Mouse (Mus musculus) left cerebral cortex, postnatal 36 days (tissue): ENCODE measurements at regions not wholly inside any gene's neighbourhood (a gene's known extent, or its start where the extent isn't known, plus 50 kb on each side); places are given as distances from the start of the nearest gene placed in this dataset.

ENCODE experiments used
- DNase-seq, 2 experiments: peaks; one replicate each; pipeline ENCODE4 v3.0.0; 2021 to 2022; ENCODE audit warnings: low spot score in 2 of 2, mixed read lengths in 1 of 2
- intact Hi-C: fragments of 180-260 bp; cut with DNase I; formaldehyde crosslinking; loops from one replicate; pipeline ENCODE4 v1.15.1; 2025

DNA sequence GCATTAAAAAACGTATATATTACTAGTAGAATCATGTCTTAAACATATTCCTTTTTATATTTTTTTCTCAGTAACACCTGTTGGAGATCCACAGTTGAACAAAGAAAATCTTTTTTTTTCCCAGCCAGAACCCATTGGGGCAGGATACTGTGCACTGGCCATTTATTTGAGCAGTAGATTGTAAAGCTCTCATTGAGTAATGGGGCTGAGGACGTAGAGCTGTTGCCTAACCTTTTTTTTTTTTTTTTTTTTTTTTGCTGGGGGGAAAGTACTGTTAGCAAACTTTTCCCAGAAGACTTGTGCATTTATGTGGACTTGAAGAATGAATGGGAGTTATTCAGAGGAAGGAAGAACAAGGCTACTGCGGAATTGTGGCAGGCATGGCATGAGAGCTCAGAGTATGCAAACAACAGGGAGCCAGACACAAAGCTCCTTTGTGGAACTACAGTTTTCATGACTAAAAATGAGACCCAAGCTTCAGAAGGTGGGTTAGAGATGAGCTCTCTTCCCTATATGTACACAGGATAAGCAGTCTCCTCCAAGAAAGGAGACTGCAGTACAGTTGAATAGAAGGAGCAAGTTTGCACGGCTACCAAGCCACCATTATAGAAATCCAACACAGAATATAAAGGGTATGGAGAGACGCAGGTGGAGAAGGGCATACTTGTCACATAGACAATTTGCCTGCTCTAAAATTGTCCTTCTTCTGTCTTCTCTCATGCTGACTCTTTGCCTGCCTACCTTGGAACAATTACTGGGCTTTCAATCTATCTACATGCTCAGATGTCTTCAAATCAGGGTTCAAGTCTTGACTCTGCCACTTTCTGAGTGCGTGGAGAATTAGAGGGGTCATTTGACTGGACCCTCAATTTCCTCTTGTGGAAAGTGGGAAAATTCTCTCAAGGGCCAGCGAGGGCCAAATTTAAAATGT lies 100.7 kb upstream of the Hs3st1 start:
- intact Hi-C loops = no loop called here

DNA sequence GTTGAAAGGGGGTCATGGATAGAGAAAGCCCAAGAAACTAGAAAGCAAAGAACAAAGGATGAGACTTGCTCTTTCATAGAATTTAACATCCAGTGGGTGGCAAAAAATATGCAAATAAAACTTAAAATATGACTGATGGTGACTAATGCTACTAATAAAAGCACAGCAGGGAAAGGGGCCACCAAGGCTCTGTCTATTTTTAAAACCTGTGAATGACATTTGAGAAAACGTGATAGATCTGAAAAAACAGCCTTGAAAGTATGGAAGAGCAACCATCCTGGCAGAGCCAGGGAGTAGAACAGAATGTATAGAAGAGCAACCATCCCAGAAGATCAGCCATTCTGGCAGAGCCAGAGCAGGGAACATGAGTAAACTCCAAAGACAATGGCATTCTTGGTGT lies 91.9 kb upstream of the Hs3st1 start:
- intact Hi-C loops = no loop called here
- DNase-seq = no peak

More for the DNA sequence above, 100.7 kb upstream of the Hs3st1 start:
- DNase-seq = no peak

DNA sequence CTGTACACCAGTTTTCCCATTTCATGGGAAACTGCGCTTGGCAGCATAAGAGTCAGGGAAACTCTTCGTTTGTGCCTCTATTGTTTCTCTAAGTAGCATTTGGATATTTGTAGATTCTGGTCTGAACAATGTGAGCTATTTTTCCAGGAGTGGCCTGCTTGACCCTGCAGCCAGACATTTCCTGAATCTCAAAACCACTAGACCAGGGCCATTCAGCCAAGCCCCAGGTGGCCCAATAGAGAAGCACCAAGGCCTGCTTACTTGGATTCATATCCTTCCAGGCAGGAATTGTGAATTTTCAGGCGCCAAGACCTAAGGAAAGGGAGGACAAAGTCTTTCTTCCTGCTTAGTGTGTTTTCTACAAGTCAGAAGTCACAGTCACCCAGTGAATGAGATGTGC lies 85.9 kb upstream of the Hs3st1 start:
- intact Hi-C loops = no loop called here
- DNase-seq = no peak

DNA sequence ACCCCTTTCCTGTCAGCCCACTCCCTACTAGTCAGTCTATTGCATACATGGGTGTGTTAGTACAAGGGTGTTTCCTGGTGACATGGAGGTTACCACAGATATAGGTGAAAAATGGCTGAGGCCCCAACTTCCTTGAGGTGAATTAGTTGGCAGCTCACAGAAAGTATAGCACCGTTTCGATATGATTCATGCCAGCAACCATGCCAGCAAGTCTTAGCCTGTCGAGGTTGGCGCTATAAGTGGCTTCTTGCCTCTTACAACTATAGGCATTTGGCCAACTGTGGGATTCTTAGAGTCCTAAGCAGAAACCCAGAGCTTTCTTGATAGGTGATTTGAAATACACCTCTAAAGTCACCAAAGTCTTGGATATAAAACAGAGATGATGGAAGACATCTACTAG lies 85.3 kb upstream of the Hs3st1 start:
- no peak for DNase-seq
- intact Hi-C loops = no loop called here

DNA sequence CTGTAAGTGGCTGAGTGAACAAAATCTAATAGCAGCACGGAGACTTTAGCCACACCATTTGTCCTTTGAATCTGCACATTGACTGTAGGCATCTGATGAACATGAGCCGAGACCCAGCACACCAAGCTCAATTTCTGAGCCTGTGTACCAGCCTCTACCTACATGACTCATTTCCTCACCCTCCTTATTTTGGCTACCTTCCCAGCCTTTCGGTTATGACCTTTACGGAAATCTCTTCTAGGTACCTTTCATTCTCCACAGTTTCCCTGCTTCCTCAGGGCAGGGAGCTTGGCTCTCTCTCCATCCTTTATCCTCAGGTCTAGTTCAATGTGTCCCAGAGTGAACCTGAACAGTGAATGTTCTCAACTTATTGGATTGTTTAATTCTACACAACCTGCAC lies 77.3 kb upstream of the Hs3st1 start:
- intact Hi-C loops = no loop called here
- DNase-seq = no peak

DNA sequence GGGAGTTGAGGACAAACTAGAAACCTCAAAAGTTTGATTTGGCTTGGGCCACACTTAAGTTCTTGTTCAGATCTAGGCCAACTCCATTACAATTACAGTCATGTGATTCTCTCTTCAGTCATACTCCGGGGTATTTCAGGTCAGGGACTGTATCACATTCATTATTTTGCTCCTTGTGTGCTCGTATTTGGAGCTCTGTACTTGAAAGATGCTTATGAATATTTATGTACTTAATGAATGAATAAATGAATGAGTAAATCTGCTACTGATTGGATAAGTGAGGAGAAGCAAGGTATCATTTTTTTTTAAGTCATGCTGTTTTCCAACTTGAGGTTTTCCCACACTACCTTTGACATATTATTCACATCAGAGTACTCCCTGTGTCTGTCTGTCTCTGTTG lies 69.4 kb upstream of the Hs3st1 start:
- DNase-seq = no peak
- intact Hi-C loops = no loop called here

DNA sequence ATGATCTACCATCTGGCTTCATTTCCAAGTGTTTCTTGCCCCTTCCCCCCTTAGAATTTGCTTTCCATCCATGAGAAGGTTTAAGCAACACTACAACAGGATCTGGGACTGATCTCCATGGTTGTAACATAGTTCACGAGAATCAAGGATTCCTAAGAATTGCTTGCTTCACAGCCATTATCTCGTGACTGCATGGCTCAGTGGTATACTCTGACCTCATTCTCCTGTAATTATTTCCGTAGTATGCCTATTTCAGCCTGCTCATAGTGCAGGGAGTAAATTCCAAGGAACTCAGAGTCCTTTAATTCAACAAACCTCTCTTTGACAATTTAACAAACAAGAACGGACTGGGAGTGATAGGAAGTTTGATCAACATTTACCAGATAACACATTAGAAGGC lies 51.4 kb upstream of the Hs3st1 start:
- no peak for DNase-seq
- intact Hi-C loops = no loop called here
